Mouse (Mus musculus): ENCODE data around the gene Tmem208. TPM values are rescaled to one million over a fixed set of nuclear protein-coding genes. Genes with fewer than 3 reads are reported as not detected.

Gene Tmem208
- total RNA-seq, 2 experiments from 2014 or later = 21.1 to 22.6 TPM

GRCm38 (mm10) chr8:105298351-105299252, 27.6 kb upstream of the Tmem208 start:
- DNase-seq (ENCODE audit: low spot score) = no peak

DNA sequence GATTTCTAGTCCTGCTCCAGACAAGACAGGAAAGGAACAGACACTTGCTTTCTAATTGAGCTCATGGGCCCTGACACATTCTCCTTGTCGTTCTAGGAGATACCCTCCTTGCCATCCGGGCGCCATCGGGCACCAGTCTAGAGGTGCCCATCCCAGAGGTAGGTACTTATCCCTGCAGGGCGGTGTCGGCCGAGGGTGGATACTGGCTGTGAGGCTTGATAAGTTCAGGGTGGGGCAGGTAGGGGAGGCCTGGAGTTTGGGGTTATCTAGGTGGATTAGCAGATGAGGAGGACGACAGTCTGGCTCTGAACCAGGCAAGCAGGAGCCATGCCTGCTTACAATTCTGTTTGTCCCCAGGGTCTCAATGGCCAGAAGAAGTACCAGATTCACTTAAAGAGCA, 26.2 kb upstream of the Tmem208 start:
- no peak for DNase-seq (ENCODE audit: low spot score)

DNA sequence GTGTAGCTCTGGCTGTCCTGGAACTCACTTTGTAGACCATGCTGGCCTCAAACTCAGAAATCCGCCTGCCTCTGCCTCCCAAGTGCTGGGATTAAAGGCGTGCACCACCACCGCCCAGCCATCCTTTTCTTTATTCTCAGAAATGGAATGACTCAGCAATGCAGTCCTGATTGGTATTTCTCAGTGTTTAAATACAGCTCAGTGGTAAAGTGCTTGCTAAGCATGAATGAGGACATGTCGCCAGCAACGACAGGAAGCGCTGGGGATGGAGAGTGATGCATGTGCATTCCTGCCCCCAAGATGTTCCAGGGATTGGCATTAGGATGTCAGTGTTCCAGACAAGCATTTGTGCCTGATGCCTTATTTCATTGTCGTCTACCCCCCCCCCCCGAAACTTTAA, 22.8 kb upstream of the Tmem208 start:
- no peak for DNase-seq (ENCODE audit: low spot score)

DNA sequence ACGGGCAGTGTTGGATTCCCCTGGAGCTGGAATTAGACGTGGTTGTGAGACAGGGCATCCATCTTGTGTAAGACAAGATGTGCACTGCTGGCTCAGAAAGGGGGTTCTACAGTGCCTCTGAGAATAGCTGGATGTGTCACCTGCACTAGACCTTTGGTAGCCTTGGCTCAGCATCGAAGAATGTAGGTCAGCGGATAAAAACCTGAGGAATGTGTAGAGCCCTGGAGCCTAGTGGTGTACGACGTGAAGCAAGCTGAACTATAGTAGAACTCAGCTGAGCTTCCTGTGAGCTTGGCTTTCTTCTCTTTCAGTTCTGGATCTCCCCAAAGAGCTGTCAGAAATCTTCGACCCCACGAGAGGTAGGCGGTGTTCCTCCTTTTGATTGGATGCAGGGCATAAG, 22.3 kb upstream of the Tmem208 start:
- no peak for DNase-seq (ENCODE audit: low spot score)

DNA sequence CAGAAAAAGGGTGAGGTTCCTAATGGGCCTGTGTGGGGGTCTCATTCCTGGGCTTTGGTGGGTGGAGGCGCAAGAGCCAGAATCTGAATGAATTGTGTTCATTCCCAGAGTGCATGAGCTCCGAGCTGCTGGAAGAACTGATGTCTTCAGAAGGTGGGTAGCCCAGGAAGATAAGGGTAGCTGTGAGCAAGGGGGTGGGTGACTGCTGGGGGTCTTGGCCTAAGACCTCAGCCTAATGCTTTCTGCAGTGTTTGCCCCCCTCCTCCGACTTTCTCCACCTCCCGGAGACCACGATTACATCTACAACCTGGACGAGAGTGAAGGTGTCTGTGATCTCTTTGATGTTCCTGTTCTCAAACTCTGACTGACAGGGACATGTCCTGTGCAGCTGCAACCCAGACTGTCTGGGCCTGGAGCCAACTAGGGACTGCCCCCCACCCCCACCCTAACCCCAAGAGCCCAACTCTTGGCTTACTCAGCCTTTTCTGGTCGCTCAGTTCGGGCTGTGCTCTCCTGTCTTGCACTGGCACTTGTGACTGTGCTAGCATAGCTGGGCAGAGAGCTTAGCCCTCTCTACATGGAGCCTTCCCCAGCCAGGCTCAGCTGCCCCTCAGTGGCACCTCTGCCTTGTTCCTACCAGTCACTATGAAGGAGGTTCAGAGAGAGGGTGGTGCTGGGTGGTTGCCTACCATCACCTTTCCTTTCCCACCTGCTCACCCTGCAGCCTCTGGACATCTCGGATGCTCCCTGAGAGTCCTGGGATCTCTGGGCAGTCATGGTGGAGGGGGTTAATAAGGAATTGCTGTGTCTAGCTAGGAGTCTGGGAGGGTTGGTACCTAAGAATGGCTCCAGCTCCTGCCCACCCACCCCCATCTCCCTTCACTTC, 21.6 kb upstream of the Tmem208 start:
- DNase-seq (ENCODE audit: low spot score) = no peak

DNA sequence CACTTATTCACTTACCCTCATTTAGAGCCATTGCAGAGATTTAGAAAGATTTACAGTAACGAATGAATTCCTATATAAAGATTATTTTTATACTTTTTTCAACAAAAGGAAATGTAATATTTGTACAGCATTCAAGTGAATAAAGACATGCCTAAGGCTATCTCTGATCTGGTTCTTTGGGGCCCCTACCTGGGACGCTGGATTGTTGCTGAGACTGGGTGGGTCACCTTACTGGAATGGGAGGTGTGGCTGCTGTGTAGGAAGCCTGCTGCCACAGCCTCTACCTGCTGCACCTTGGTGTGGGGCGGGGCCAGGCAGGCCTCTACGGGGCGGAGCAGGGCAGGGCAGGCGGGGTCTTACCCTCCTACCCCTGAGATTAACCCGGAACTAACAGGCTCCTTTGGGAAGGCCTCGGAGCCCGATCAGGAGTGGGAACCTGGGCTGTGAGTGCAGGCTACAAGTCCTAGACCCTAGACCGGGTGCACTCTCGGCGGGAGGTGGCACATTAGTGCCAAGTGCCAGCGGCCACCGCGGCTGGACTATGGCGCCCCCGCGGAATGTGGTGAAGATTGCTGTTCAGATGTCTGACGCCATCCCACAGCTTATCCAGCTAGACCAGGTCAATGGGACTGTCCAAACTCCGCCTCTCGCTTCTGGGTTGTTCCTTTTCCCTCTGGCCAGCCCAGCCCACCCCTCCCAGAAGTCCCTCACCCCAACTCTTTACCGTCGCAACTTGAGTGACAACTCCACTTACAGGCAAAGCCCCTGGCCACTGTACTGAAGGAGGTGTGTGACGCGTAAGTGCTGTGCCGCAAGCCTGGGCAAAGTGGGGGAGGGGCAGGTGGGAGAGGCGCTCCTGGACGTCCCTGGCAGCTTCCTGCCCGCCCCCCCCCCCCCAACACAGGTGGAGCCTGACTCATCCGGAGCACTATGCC, 20.7 kb upstream of the Tmem208 start, which contains the start of gene Elmo3:
Gene Elmo3 (plus strand): TSS at position 391 of the 935 bp plus-strand sequence.
- peak; percentile 33 for DNase-seq (ENCODE audit: low spot score)

- no peak for DNase-seq (ENCODE audit: low spot score)
Measured at GRCm38 (mm10) chr8:105306146-105306691, 19.9 kb upstream of the Tmem208 start.

GRCm38 (mm10) chr8:105307670-105308069, 18.5 kb upstream of the Tmem208 start:
- no peak for DNase-seq (ENCODE audit: low spot score)

DNA sequence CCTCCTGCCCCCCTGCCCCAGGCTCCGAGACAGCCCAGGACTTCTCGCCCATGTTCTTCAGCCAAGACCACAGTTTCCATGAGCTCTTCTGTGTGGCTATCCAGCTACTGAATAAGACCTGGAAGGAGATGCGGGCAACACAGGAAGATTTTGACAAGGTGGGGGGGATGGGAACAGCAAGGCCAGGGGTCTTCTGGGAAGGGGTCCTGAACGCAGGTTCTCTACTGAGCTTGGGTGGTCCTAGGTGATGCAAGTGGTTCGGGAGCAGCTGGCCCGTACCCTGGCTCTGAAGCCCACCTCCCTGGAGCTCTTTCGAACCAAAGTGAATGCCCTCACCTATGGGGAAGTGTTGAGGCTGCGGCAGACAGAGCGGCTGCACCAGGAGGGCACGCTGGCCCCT, 17.7 kb upstream of the Tmem208 start:
- DNase-seq (ENCODE audit: low spot score) = no peak

GRCm38 (mm10) chr8:105309142-105309847, 16.9 kb upstream of the Tmem208 start:
- no peak for DNase-seq (ENCODE audit: low spot score)

DNA sequence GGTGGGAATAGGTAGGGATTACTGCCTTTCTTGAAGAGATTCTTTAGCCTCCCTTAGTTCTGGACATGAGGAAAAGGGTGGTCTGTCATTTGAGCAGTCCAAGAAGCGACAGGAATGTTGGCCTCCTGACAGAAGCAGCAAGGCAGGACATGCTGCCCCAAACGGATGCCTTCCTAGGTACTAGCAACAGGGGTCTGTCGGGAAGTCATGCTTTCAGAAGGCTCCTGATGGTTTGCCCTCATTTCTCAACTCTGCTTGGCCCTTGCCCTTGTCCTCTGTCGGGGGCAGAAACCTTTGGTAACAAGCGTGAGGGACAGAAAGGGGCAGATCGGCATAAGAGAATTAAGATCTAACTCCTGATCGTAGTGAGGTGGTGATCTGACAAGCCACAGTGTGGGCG, 16.0 kb upstream of the Tmem208 start:
- DNase-seq (ENCODE audit: low spot score) = no peak

- no peak for DNase-seq (ENCODE audit: low spot score)
Measured at GRCm38 (mm10) chr8:105311718-105312117, 14.4 kb upstream of the Tmem208 start.

DNA sequence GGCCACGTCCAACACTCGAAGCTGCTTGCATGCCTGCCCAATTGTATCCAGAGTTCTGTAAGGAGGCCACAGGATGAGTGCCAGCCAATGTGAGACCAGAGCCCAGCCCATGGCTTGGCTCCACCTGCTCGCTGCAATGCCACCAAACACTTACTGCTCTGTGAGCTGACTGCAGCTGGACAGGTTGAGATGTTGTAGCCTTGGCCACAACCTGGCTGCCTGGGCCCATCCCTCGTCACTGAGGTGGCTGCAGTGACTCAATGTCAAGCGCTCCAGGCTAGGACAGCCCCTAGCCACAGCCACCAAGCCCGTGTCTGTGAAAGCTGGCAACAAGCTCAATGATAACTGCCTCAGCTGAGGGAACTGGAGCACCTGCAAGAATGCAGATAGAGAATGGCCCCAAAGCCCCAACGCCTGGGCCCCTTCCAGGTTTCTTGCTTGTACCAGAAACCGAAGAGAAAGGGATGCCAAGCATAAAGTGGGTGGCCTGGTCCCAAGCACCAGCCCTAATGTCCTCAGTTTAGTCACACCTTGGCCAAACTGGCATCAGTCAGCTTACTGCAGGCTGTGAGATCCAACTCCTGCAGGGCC, 13.2 kb upstream of the Tmem208 start:
- DNase-seq (ENCODE audit: low spot score) = no peak

GRCm38 (mm10) chr8:105313622-105314402, 12.3 kb upstream of the Tmem208 start:
- no peak for DNase-seq (ENCODE audit: low spot score)

DNA sequence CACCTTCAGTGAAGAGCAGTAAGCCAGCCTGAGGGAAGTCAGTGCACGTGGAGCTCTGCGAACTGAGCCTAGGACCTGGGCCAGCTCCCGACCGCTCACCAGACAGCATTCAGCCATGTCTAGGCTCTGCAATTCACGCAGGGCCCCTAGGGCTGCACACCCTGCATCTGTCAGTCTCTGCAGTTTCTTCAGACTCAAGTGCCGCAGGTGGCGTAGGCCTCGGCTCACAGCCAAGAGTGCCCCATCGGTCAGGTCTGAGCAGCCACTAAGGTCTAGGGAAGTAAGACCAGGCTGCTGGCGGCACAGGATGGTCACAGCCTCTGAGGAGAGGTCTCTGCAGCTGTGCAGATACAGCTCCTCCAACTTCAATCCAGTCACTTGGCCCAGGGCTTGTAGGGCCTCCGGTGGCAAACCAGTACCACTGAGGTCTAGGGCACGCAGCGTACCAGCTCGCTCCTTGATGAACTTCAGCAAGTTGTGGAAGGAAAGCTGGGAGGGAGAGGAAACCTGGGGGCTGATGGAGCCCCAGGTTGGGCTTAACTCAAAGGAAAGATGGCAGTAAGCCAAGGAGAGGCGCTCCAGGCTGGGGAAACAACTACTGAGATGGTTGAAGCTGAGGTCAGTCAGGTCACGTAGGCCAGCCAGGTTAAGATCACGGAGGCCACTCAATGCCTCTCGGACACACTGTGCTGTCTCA, 10.9 kb upstream of the Tmem208 start:
- DNase-seq (ENCODE audit: low spot score) = no peak

- peak; percentile 57 for DNase-seq (ENCODE audit: low spot score)
Measured at GRCm38 (mm10) chr8:105317941-105318340, 8.2 kb upstream of the Tmem208 start.

- DNase-seq (ENCODE audit: low spot score) = no peak
Measured at GRCm38 (mm10) chr8:105318662-105319190, 7.4 kb upstream of the Tmem208 start.

GRCm38 (mm10) chr8:105323183-105323582, 3.0 kb upstream of the Tmem208 start:
- no peak for DNase-seq (ENCODE audit: low spot score)

Measured in gastrocnemius, adult 18-20 months (tissue).